Mouse (Mus musculus): Measurements from ENCODE around the gene Cers3. TPM values are rescaled to one million over a fixed set of nuclear protein-coding genes. Genes with fewer than 3 reads are reported as not detected.

The Cers3 gene
- polyA plus RNA-seq, 1 experiment from 2014 or later, result 3.2 TPM

DNA sequence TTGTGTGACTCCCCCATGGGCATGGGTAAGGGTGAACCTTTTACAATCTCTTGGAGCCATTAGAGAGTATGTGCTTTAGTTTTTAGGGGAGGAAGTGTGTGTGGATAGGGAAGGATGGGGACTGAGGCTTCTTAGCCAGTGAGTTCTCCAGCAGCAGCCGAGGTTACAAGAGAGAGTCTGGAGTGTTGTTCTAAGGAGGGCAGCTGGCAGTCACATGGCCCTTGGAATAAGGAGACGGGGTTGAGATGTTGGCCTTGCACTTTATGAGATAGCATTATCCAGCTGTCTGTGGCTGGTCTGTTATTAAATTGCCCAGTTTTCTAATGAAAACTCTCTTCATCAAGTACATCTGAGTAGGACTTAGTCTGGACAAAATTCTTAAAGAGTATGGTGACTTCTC, 100.5 kb downstream of the Cers3 start:
- Histone ChIP-seq H3K27me3 (peaks cover 6% of the 10 kb centered on the region; the same call in 1 of the 2 replicates), H3K4me3 (no peak overlapping the region), H3K4me2 (replicated peaks) (no peak overlapping the region), H3K9ac (no peak overlapping the region), H3K36me3 (no peaks in the 10 kb centered on the region), H3K4me1 (peaks cover 42% of the 10 kb centered on the region), H3K27ac (no peak overlapping the region), H3K9me3 (no peaks in the 10 kb centered on the region; the same call in 1 of the 2 replicates)
- 71% methylated on average over 2 of the region's 2 CpGs for WGBS
- ATAC-seq (ENCODE audit: insufficient number of reproducible peaks, insufficient read depth, low FRiP score, low TSS enrichment), result no peak

DNA sequence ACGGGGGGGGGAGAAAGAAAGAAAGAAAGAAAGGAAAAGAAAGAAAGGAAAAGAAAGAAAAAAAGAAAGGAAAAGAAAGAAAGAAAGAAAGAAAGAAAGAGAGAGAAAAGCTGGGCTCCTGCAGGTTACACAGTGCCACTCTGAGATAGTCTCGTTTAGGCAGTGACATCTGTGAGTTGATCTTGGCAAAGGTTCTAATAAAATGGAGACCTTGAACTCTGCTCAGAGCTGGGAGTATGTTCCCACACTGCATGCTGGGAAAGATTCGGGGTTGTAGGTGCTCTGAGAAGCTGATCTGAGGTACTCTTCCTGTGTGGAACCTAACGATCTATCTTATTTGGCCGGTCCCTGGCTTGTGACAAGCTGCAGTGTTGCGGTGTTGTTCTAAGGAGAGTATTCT, 103.3 kb downstream of the Cers3 start:
- H3K27me3 ChIP-seq, result no peaks in the 10 kb centered on the region
- no peak overlapping the region for H3K9ac ChIP-seq
- no peak overlapping the region for H3K4me2 ChIP-seq (replicated peaks)
- ATAC-seq (ENCODE audit: insufficient number of reproducible peaks, insufficient read depth, low FRiP score, low TSS enrichment), result no peak
- no peak overlapping the region for H3K4me3 ChIP-seq
- H3K4me1 ChIP-seq, result peaks cover 25% of the 10 kb centered on the region
- H3K36me3 ChIP-seq, result peaks cover 6% of the 10 kb centered on the region; the same call in 1 of the 2 replicates
- WGBS, result 75% methylated on average over 6 of the region's 6 CpGs
- H3K9me3 ChIP-seq, result no peaks in the 10 kb centered on the region; the same call in 1 of the 2 replicates
- H3K27ac ChIP-seq, result no peak overlapping the region

DNA sequence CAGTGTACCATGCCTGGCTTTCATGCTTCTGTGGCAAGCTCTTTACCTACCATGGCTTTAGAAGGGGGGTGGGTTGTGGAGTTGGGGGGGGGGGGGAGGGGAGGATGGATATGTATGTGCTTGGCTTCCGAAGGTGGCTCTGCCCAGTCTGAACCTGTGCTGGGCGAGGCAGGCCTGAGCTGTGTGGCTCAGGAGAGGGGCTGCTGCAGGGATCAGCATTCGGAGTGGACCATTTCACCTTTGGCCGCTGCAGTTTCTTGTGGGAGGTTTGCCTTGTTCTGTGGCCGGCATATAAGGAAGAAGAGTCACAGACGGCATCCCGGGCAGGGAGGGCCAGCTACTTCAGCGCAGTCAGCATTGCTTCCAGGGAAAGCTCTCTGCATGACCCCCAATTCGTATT, 104.0 kb downstream of the Cers3 start:
- 87% methylated on average over 9 of the region's 9 CpGs for WGBS
- no peak overlapping the region for H3K4me2 ChIP-seq (replicated peaks)
- no peak overlapping the region for H3K27ac ChIP-seq

GRCm38 (mm10) chr7:66849316-66849715, 106.0 kb downstream of the Cers3 start:
- no peak overlapping the region for H3K9ac ChIP-seq
- no peak overlapping the region for H3K27ac ChIP-seq
- no peaks in the 10 kb centered on the region; the same call in 1 of the 2 replicates for H3K9me3 ChIP-seq
- no peak for ATAC-seq (ENCODE audit: insufficient number of reproducible peaks, insufficient read depth, low FRiP score, low TSS enrichment)
- no peak overlapping the region for H3K4me2 ChIP-seq (replicated peaks)
- no peak overlapping the region for H3K4me3 ChIP-seq
- peaks cover 9% of the 10 kb centered on the region; the same call in 1 of the 2 replicates for H3K4me1 ChIP-seq
- 94% methylated on average over 6 of the region's 6 CpGs for WGBS
- no peaks in the 10 kb centered on the region for H3K27me3 ChIP-seq
- peaks cover 11% of the 10 kb centered on the region; the same call in 1 of the 2 replicates for H3K36me3 ChIP-seq

More for the DNA sequence above, 104.0 kb downstream of the Cers3 start:
- ATAC-seq (ENCODE audit: insufficient number of reproducible peaks, insufficient read depth, low FRiP score, low TSS enrichment), result no peak
- Histone ChIP-seq H3K4me3 (no peak overlapping the region), H3K9ac (no peak overlapping the region), H3K4me1 (peaks cover 19% of the 10 kb centered on the region), H3K27me3 (no peaks in the 10 kb centered on the region), H3K9me3 (no peaks in the 10 kb centered on the region; the same call in 1 of the 2 replicates), H3K36me3 (peaks cover 6% of the 10 kb centered on the region; the same call in 1 of the 2 replicates)

DNA sequence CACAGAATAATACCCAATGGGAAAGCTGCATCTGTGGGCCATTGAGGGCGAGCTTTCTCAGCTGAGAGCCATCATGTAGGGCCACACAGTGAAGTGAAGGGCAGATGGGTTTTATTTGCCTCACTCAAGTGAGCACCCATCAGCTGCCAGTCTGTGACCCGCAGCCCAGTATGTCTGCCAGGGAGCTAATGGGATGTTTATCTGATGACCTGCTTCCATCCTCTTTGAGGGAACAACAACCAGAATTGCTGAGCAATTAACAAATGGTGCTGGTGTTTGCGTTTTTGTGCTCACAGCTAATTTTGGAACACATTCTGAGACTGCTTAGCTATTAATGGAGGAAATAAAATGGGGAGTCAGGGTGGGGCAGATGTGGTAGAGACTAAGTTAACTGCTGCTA, 108.9 kb downstream of the Cers3 start:
- ATAC-seq (ENCODE audit: insufficient number of reproducible peaks, insufficient read depth, low FRiP score, low TSS enrichment), result no peak
- Histone ChIP-seq H3K27me3 (no peaks in the 10 kb centered on the region), H3K4me3 (no peak overlapping the region), H3K27ac (no peak overlapping the region), H3K4me1 (no peaks in the 10 kb centered on the region), H3K9me3 (no peaks in the 10 kb centered on the region; the same call in 1 of the 2 replicates), H3K9ac (no peak overlapping the region), H3K4me2 (replicated peaks) (no peak overlapping the region), H3K36me3 (peaks cover 11% of the 10 kb centered on the region; the same call in 1 of the 2 replicates)
- WGBS, result 62% methylated on average over 3 of the region's 3 CpGs

- Histone ChIP-seq H3K9ac (no peak overlapping the region), H3K36me3 (0 out of 2 replicates have a peak, but pooled peaks cover 5% of the 10 kb centered on the region), H3K4me3 (no peak overlapping the region), H3K4me1 (peaks cover 9% of the 10 kb centered on the region), H3K9me3 (no peaks in the 10 kb centered on the region), H3K27ac (peak overlapping the region; percentile 46), H3K4me2 (replicated peaks) (no peak overlapping the region), H3K27me3 (no peaks in the 10 kb centered on the region)
- ATAC-seq (ENCODE audit: insufficient number of reproducible peaks, insufficient read depth, low FRiP score, low TSS enrichment), result no peak
- WGBS, result 61% methylated on average over 1 of the region's 1 CpGs
Observed at GRCm38 (mm10) chr7:66857610-66858009, 114.3 kb downstream of the Cers3 start.

- Histone ChIP-seq H3K36me3 (0 out of 2 replicates have a peak, but pooled peaks cover 5% of the 10 kb centered on the region), H3K4me1 (peaks cover 9% of the 10 kb centered on the region), H3K4me2 (replicated peaks) (0 out of 2 replicates have a peak overlapping the region, but pooled peaks have one; percentile 2), H3K9ac (no peak overlapping the region), H3K9me3 (no peaks in the 10 kb centered on the region), H3K27me3 (no peaks in the 10 kb centered on the region), H3K4me3 (no peak overlapping the region), H3K27ac (peak overlapping the region; percentile 69)
- 31% methylated on average over 12 of the region's 12 CpGs for WGBS
- ATAC-seq (ENCODE audit: insufficient number of reproducible peaks, insufficient read depth, low FRiP score, low TSS enrichment), result peak; percentile 49
Observed at GRCm38 (mm10) chr7:66858247-66859075, 115.2 kb downstream of the Cers3 start.

DNA sequence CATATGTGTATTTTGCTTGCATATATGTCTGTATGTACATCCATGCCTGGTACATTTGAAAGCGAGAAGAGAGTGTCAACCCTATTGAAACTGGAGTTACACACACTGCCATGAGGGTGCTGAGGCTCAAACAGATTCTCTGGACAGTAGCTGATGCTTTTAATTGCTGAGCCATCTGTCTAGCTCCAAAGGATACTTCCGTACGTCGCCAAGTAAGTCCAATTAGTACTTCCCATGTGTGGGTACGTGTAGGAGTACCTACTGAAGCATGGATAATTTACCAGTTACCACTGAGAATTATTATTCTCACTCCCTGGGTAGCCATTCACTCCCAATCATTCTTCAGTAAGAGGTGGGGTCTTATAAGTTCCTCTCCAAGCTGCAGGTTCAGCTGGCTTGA, 115.9 kb downstream of the Cers3 start:
- Histone ChIP-seq H3K27me3 (no peaks in the 10 kb centered on the region), H3K36me3 (0 out of 2 replicates have a peak, but pooled peaks cover under 1% of the 10 kb centered on the region), H3K9ac (no peak overlapping the region), H3K27ac (peak overlapping the region; percentile 36; the same call in 1 of the 2 replicates), H3K4me2 (replicated peaks) (no peak overlapping the region), H3K9me3 (no peaks in the 10 kb centered on the region), H3K4me3 (no peak overlapping the region), H3K4me1 (peaks cover 9% of the 10 kb centered on the region)
- ATAC-seq (ENCODE audit: insufficient number of reproducible peaks, insufficient read depth, low FRiP score, low TSS enrichment), result no peak
- 78% methylated on average over 5 of the region's 5 CpGs for WGBS

DNA sequence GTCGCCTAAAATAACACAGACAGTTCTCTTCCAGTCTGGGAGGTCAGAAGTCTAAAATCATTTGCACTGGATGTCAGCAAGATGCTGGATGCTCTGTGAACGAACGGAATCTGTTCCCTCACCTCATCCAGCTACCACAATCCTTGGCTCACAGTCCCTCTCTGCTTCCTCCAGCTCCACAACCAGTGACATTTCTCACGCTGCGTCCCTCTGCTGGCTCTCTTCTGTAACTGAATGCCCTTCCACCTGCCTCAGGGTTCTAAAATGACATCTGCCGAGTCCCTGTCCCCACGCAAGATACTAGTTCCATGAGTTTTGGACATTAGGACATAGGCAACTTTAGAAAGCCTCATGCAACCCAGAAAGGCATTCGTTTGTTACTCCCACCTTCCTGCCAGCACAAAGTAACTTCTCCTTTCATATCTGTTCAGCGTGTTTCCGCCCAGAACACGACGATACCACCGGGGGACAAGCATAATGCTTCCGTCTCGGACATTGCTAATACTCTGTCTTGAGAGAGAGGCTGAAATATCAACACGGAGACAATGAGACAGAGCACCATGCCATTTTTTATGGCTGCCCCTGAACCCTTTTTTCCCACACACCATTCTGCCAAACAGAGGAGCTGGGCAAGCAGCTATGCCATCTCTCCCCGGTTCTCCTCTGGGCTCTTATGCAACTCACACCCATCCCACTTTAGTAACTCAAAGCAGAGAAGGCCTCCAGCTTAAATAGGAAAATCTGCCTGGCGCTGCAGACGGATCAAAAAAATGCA, 123.8 kb downstream of the Cers3 start:
- Histone ChIP-seq H3K36me3 (no peaks in the 10 kb centered on the region), H3K4me2 (replicated peaks) (no peak overlapping the region), H3K27ac (peak overlapping the region; percentile 79), H3K4me1 (peaks cover 28% of the 10 kb centered on the region), H3K4me3 (no peak overlapping the region), H3K9me3 (no peaks in the 10 kb centered on the region), H3K27me3 (no peaks in the 10 kb centered on the region), H3K9ac (0 out of 2 replicates have a peak overlapping the region, but pooled peaks have one; percentile 8)
- ATAC-seq (ENCODE audit: insufficient number of reproducible peaks, insufficient read depth, low FRiP score, low TSS enrichment), result no peak
- WGBS, result 72% methylated on average over 19 of the region's 19 CpGs

GRCm38 (mm10) chr7:66867719-66868501, 124.6 kb downstream of the Cers3 start:
- H3K4me2 ChIP-seq (replicated peaks), result no peak overlapping the region
- 48% methylated on average over 13 of the region's 13 CpGs for WGBS
- H3K27ac ChIP-seq, result peak overlapping the region; percentile 79
- H3K4me1 ChIP-seq, result peaks cover 32% of the 10 kb centered on the region
- H3K4me3 ChIP-seq, result no peak overlapping the region
- H3K36me3 ChIP-seq, result no peaks in the 10 kb centered on the region
- ATAC-seq (ENCODE audit: insufficient number of reproducible peaks, insufficient read depth, low FRiP score, low TSS enrichment), result 0 out of 2 replicates have a peak, but pooled peaks have one; percentile 17
- H3K9me3 ChIP-seq, result no peaks in the 10 kb centered on the region
- H3K27me3 ChIP-seq, result no peaks in the 10 kb centered on the region
- no peak overlapping the region for H3K9ac ChIP-seq

DNA sequence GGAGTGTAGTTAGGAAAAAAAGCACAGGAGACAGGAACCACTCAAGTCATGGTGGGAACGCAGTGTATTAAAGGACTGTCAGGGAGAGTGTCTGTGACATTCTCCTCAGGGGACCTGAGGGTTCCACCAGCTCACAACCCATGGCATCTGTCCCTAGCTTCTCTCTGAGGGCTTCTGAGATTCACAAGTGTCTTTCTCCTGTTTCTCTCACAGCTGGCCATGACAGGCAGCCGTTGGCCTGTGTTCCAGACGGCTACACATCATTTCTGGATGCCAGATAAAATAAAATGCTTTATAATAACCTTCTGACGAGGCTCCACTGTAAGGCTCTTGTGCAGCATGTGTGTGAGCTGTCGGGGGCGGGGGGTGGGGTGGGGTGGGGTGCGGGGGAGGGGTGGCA, 128.2 kb downstream of the Cers3 start:
- Histone ChIP-seq H3K4me1 (peaks cover 32% of the 10 kb centered on the region), H3K27me3 (no peaks in the 10 kb centered on the region), H3K9ac (no peak overlapping the region), H3K4me3 (no peak overlapping the region), H3K9me3 (no peaks in the 10 kb centered on the region), H3K4me2 (replicated peaks) (no peak overlapping the region), H3K36me3 (no peaks in the 10 kb centered on the region), H3K27ac (0 out of 2 replicates have a peak overlapping the region, but pooled peaks have one; percentile 26)
- WGBS, result 56% methylated on average over 7 of the region's 7 CpGs
- no peak for ATAC-seq (ENCODE audit: insufficient number of reproducible peaks, insufficient read depth, low FRiP score, low TSS enrichment)

All from embryonic facial prominence, embryonic 12.5 days (tissue).